Mouse (Mus musculus) cortical plate, adult 2 months (tissue): Measurements from ENCODE around the gene Man2c1. TPM values are rescaled to one million over a fixed set of nuclear protein-coding genes. Genes with fewer than 3 reads are reported as not detected.

ENCODE experiments used
- H3K27ac ChIP-seq: fragments of 200-500 bp; 2 replicates; pipeline ENCODE4 v1.5.1; 2012; ENCODE audit warnings: low read length, control low read depth, inconsistent platforms; ENCODE audit not compliant: insufficient read depth
- H3K4me1 ChIP-seq: fragments of 200-500 bp; 2 replicates; pipeline ENCODE4 v1.6.1; 2011; ENCODE audit warnings: low read length; ENCODE audit not compliant: control insufficient read depth, insufficient read depth
- H3K4me3 ChIP-seq: fragments of 200-500 bp; 2 replicates; pipeline ENCODE4 v1.5.1; 2011; ENCODE audit warnings: mild to moderate bottlenecking, low read length, control low read depth; ENCODE audit not compliant: insufficient read depth
- CTCF ChIP-seq: fragments of 200-500 bp; IDR thresholded peaks from 2 replicates; pipeline ENCODE4 v1.5.1; 2011; ENCODE audit warnings: mild to moderate bottlenecking, control low read depth, low read length; ENCODE audit not compliant: insufficient read depth; ENCODE audit errors: extremely low read depth
- POLR2A ChIP-seq: fragments of 200-500 bp; IDR thresholded peaks from 2 replicates; pipeline ENCODE4 v1.6.1; 2011; ENCODE audit warnings: mild to moderate bottlenecking, low read length, control low read depth; ENCODE audit not compliant: insufficient read depth; ENCODE audit errors: extremely low read depth
- polyA plus RNA-seq: library from polyadenylated mRNA; depleted of rRNA; stranded (reverse); fragments of >200 nt; gene quantifications from 2 replicates; pipeline ENCODE4 v1.2.3, GENCODE M21; 2012; rRNA removed

The Man2c1 gene
- polyA plus RNA-seq, 1 experiment, result 234 TPM

DNA sequence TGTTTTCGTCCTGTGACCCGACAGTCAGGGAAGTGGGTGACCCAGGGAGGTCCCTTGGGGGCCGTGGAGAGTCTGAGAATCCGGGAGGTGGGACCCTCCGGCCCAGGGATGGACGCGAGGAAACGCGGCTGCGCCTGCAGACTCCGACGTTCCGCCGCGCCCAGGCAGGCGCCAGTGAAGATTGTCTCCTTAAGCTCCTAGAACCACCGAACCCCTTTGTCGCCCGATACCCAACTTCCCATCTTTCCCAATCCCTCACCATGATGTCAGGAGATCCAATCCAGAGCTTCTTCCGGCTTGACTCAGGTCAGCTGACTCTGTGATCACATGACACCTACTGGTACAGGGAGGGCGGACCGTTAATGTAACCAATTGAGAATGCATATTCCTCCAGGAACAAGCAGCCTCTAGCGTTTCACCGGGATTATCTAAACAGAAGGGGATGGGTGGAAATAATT is 27.6 kb downstream of the Man2c1 start, which contains the start of gene Commd4:
Gene Commd4 (minus strand): TSS at position 319 of the 458 bp plus-strand sequence.
- TF ChIP-seq CTCF (no peak), POLR2A (peak; percentile 92)
- Histone ChIP-seq H3K4me1 (peaks cover 6% of the 10 kb centered on the region), H3K27ac (peak within 1 kb of the TSS; percentile 13; the same call in 1 of the 2 replicates), H3K4me3 (peak within 1 kb of the TSS; percentile 78)

DNA sequence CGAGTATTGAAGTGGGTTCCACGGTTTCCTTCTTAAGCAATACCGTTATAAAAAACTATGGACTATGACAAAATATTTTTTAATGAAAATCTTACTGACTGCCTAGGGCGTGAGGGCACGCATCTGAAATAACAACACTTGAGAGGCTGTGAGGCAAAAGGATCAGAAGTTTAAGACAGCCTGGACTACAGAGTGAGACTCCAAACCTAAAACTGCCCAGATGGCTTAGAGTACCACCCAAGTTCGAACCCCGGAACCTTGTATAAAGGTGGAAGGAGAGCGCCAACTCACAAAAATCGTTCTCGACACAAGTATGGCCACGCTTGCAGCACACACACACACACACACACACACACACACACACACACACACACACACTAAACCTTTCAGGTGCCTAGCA is 28.0 kb downstream of the Man2c1 start:
- Histone ChIP-seq H3K27ac (no peak overlapping the region), H3K4me1 (peaks cover 6% of the 10 kb centered on the region), H3K4me3 (peak overlapping the region; percentile 78)
- TF ChIP-seq CTCF (no peak), POLR2A (no peak)

DNA sequence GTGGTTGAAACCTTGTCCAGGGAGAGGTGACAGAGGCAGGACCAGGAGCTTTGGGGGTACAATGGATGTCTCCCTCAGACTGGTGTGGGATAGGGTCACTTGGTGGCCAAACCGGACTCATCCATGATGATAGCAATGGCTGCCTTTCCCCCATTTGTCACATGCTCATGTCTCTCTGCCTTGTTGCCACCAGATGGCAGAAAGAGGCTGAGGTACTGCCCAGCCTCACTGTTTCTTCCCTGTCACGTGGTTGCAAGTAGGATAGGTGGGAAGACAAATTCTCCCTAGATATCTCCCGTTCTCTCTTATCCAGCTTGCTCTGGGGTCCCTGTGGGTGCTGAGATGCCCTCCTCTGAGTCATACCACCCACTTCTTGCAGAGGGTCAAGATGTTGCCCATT is 32.0 kb downstream of the Man2c1 start:
- no peak overlapping the region for H3K4me3 ChIP-seq
- TF ChIP-seq POLR2A, result no peak
- peak; percentile 72 for TF ChIP-seq CTCF
- H3K4me1 ChIP-seq, result no peaks in the 10 kb centered on the region
- no peak overlapping the region for H3K27ac ChIP-seq

DNA sequence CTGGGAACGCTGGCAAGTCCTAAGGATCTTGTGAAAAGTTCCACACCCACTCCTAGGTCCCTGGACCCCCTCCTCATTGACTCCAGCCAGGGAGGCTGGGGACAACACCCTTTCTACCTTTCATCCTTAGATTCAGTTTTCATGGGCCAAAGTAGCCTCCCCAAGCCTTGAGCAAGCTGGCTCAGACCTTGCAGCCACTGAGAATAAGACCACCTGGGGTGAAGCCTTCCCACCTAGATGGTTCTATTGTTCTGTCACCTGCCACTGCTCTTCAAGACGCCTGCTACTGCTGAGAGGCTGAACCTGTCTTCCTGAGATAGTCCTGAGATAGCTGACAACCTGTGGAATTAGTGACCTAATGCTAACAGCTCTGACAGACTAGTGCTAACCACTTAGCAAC is 32.6 kb downstream of the Man2c1 start:
- no peak overlapping the region for H3K27ac ChIP-seq

DNA sequence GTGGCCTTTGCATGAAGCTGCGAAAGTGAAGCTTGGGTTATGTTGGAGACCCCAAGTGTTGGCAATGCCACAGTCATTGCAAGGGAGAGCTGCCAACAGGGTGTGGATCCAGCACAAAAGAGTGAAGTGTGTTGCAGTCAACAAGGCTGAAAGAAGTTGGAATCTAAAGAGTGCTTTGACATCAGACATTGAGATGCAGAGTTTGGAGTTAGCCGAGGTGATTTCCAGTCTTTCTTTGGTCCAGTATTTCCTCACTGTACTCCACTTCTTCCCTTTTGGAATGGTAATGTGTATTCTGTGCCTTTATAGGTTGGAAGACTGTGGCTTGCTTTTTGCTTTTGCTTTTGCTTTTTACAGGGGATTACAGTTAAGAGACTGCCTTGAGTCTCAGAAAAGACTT is 35.7 kb downstream of the Man2c1 start:
- H3K27ac ChIP-seq, result no peak overlapping the region
- no peaks in the 10 kb centered on the region for H3K4me1 ChIP-seq
- H3K4me3 ChIP-seq, result no peak overlapping the region
- TF ChIP-seq CTCF (no peak), POLR2A (no peak)

More for the DNA sequence above, 32.6 kb downstream of the Man2c1 start:
- TF ChIP-seq POLR2A (no peak), CTCF (no peak)
- H3K4me3 ChIP-seq, result no peak overlapping the region
- no peaks in the 10 kb centered on the region for H3K4me1 ChIP-seq

DNA sequence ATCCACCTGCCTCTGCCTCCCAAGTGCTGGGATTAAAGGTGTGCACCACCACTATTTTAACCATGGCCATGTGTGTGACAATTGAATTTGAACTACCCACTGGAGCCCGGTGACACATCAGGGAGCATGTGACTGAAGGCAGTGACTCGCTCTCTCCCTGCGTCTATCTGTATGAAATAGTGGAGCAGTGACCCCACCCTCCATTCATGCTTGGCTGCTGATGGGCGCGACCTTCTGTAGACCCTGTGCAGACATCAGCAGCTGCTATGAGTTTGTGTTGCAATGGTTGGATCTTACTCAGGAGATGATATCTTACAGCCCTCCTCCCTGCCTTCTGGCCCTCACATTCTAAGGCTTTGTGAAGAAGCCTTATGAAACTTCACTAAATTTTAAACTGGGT is 37.9 kb downstream of the Man2c1 start:
- H3K4me1 ChIP-seq, result no peaks in the 10 kb centered on the region
- no peak for TF ChIP-seq POLR2A
- TF ChIP-seq CTCF, result no peak
- H3K27ac ChIP-seq, result no peak overlapping the region
- H3K4me3 ChIP-seq, result no peak overlapping the region

Other genes starting within 250 kb of the Man2c1 start
- 6.4 and 7.4 TPM in 2 replicates for gene Snx33, start 202.3 kb upstream of the Man2c1 start, polyA plus RNA-seq
- gene Imp3, start 193.2 kb upstream of the Man2c1 start, polyA plus RNA-seq, result 84.9 and 86.0 TPM in 2 replicates
- gene Snupn, start 179.8 kb upstream of the Man2c1 start, polyA plus RNA-seq, result 15.7 and 16.0 TPM in 2 replicates
- gene Ptpn9, start 135.8 kb upstream of the Man2c1 start, polyA plus RNA-seq, result 23.9 TPM in 2 replicates
- gene Sin3a, start 58.6 kb upstream of the Man2c1 start, polyA plus RNA-seq, result 25.1 and 27.8 TPM in 2 replicates
- gene Neil1, start 17.6 kb downstream of the Man2c1 start, polyA plus RNA-seq, result 15.3 and 16.7 TPM in 2 replicates
- 184 and 186 TPM in 2 replicates for gene Commd4, start 27.6 kb downstream of the Man2c1 start, polyA plus RNA-seq
- gene Trcg1, start 105.9 kb downstream of the Man2c1 start, polyA plus RNA-seq, result not detected in 2 replicates
- 4.1 and 4.7 TPM in 2 replicates for gene 1700017B05Rik, start 131.9 kb downstream of the Man2c1 start, polyA plus RNA-seq